Mouse (Mus musculus) gastrocnemius, postnatal 14 days (tissue): Measurements from ENCODE around the gene Rev3l. TPM values are rescaled to one million over a fixed set of nuclear protein-coding genes. Genes with fewer than 3 reads are reported as not detected.
"Not testable (repeated sequence)": the region's sequence is repeated elsewhere in the genome, so short reads cannot be mapped to it uniquely, and the experiment has no call there.

Experiments
- DNase-seq: peaks from one replicate; pipeline ENCODE4 v3.0.0; 2021; ENCODE audit warnings: mixed read lengths
- intact Hi-C: fragments of 180-260 bp; cut with DNase I; formaldehyde crosslinking; loops from one replicate; pipeline ENCODE4 v1.15.1; 2025; ENCODE audit warnings: low total_unique reads
- total RNA-seq, 2 experiments: library from RNA; stranded (reverse); gene quantifications; 2 replicates each; pipeline ENCODE4 v1.2.3; 2021

The Rev3l gene
- total RNA-seq, 2 experiments from 2014 or later: 36.3 to 40.9 TPM

- no peak for DNase-seq
- intact Hi-C loops: no loop called here
Measured at GRCm38 (mm10) chr10:39773940-39774726, 42.2 kb downstream of the Rev3l start.

DNA sequence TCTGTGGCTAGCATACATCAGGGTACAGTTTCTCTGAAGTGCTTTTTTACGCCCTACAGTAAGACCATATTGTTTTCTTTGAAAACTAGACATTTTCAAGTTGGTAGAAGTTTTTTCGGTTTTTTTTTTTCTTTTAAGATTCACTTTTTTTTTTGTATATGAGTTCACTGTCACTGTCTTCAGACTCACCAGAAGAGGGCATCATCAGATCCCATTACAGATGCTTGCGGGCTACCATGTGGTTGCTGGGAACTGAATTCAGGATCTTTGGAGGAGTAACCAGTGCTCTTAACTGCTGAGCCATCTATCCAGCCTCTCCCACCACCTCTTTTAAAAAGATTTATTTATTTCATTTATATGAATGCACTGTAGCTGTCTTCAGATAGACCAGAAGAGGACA is 45.0 kb downstream of the Rev3l start:
- DNase-seq: no peak
- intact Hi-C loops: no loop called here

DNA sequence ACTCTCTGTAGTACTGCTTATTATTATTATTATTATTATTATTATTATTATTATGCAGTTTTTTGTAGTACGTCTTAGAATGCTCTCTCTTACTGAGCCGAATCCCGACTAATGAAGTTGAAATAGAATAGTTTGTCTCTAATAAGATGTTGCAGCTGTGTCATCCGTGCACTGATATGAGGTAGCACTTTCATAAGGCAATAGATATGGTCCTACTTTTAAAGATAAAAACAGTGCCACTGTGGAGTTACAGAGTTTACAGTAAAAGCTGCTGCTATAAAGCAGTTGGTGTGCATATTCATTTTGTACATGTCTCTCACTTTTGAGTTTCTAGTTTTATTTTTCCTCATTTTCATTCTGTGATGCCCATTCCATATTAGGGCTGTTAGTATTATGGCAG is 46.4 kb downstream of the Rev3l start:
- intact Hi-C loops: no loop called here
- no peak for DNase-seq

- no peak for DNase-seq
- intact Hi-C loops: no loop called here
Measured at GRCm38 (mm10) chr10:39785241-39785640, 53.3 kb downstream of the Rev3l start.

- intact Hi-C loops: no loop called here
- DNase-seq: no peak
Measured at GRCm38 (mm10) chr10:39793295-39793694, 61.4 kb downstream of the Rev3l start.

GRCm38 (mm10) chr10:39811507-39811906 is 79.6 kb downstream of the Rev3l start:
- DNase-seq: peak; percentile 19
- intact Hi-C loops: no loop called here

DNA sequence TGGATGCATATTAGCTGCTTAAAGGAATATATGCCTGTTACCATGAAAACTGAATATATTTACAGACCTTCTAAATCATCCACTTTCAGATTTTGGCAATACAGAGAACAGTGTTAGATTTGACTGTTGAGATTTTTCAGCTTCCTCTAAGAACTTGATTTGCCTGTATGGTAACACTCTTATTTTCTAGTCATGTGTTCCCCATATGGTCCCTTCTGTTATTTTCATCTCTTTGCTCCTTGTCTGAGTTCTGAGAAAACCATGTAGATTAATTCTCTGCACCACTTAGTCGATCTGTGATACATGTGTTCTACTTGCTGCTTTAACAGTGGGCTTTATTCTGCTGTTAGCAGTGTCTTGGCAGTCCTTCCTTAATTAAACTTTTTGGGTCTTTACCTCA is 110.7 kb downstream of the Rev3l start:
- intact Hi-C loops: no loop called here
- DNase-seq: no peak

GRCm38 (mm10) chr10:39865509-39865908 is 133.6 kb downstream of the Rev3l start:
- DNase-seq: no peak
- intact Hi-C loops: no loop called here

- intact Hi-C loops: no loop called here
- DNase-seq: no peak
Measured at GRCm38 (mm10) chr10:39888621-39889020, 156.7 kb downstream of the Rev3l start.

DNA sequence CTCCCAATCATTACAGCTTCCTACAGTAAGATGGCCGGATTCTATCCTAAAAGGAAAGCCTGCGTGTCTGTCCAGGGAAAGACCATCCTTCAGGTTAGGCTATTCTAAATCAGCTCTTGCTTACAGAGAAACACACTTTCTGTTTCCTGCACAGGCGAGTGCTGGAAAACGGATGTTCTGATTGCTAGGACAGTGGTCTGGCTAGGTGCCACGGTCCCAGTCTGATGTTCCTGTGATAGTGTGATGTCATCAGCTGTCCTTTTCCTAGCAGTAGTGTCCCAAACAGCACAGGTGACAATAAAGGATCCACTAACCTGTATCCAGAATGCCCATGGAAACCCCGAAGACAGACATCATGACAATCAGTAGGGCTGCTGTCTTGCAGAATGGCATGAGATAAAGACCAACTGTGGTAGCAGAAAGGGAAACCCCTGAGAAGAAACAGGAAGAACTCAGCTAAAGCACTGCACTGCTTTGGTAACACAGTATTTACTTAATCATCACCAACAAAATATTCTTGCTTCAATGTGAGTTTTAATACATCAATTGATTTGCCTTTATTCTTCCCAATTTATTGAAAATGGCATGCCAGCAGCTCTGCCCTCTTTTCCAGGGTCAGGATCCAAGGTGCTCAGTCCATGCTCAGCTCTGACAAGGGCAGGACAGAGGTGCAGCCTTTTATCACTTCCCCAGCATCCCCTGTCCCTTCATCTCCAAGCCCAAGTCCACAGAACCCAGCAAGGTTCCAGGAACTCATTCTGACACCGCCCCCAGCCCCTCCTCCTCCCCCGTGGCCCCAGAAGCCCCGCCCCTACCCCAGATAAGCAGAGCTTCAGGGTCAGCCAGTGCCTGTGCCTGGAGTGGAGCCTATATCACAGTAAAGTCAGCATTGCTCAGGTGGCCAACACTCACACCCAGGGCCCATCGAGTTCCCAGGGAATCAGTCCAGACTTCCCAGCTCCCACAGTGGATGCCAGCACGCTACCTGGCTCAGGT is 162.1 kb downstream of the Rev3l start:
- no peak for DNase-seq
- intact Hi-C loops: no loop called here

- DNase-seq: no peak
- intact Hi-C loops: no loop called here
Measured at GRCm38 (mm10) chr10:39896503-39896902, 164.6 kb downstream of the Rev3l start.

GRCm38 (mm10) chr10:39898874-39899371 is 167.0 kb downstream of the Rev3l start, which contains the start of gene Mfsd4b4:
TSS of gene Mfsd4b4 (minus strand) at chr10:39899238.
- peak; percentile 88 for DNase-seq
- intact Hi-C loops: no loop called here

DNA sequence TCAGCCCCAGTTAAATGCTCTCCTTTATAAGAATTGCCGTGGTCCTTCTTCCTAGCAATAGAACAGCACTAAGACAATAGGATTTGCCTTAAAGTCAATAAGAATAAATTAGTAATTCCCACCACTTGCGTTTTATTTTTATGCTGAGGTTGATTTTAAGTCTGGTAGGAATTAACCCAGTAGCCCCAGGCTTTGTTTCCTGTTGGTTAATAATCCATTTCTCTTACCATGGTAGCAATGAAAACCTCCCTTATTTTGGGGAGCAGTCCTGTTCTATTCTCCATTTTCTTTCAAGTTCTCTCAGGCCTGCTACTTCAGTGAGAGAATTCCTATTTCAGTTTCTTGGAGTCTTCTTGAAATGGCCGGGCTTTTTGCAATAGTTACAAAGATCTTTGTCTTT is 172.3 kb downstream of the Rev3l start:
- DNase-seq: no peak
- intact Hi-C loops: no loop called here

DNA sequence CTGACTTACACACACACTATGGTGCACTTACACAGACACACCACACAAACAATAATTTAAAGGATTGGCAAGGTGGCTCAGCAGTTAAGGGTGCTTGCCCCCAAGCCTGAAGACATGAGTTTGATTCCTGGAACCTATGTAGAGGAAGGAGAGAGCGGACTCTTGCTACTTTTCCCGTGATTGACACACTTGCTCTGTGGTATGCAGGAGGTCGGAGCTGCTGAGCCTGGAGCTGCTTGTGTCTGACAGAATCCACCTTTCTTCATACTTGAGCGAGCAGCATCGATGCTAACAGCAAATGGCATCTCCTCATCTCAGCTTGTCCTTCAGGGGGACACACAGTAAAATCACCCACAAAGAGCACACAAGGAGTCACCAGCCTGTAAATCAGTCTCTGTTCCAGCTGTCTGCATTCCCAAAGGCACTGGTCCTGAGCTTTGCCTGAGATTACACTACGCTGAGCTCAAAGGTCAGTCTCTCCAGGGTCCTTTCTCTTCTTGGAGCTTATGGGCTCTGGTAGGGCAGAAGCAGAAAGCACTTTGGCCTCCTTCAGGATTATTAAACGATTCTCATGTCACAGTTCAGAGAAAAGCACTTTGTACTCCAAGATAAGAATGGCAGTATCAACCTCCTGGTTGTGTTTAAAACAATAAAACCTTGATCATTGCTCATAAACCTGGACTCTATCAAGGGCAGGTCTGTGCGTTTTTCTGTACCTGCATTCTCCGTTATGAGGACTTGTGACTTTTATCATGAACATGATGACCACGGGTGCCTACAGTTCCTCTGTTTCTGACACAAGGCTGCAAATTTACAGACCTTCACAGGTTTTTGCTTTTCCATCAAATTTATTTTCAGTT is 175.1 kb downstream of the Rev3l start:
- intact Hi-C loops: no loop called here
- DNase-seq: no peak

DNA sequence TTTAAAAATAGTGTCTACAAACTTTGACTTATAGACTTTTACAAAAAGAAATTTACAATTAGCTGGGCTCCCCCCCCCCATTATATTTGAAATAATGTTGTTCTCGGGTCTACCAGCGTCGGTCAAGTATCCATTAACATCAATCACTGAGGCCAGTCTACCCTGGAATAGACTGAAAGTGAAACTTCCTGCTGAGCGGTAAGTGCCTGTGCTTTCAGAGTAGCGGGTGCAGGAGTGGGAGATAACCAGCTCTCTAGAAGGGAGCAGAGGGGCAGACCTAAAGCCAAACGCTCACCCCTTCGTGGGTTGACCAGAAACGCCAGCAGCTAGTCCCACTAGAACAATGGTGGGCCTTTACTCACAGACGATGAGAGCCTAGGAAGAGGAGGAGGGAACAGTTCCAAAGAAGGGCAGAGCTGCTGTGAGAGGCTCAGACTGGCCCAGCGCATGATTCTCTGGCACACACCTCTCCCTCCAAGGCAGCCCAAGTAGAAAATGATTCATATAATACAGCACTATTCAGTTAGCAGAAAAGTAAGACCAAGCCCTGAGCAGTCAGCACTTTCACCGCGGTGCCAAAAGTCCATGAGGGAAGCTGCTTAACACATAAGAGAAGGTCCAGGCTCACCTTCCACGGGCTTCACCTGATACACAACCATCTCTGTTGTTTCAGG is 177.0 kb downstream of the Rev3l start:
- DNase-seq: no peak
- intact Hi-C loops: no loop called here

GRCm38 (mm10) chr10:39912616-39913015 is 180.7 kb downstream of the Rev3l start:
- no peak for DNase-seq
- intact Hi-C loops: no loop called here

GRCm38 (mm10) chr10:39924556-39924955 is 192.6 kb downstream of the Rev3l start:
- DNase-seq, intact Hi-C loops: not testable (repeated sequence)
